Mouse (Mus musculus): ENCODE results near the gene Kpna6.

The Kpna6 gene

GRCm38 (mm10) chr4:129616631-129617030 lies 55.9 kb downstream of the Kpna6 start:
- DNase-seq: no peak

DNA sequence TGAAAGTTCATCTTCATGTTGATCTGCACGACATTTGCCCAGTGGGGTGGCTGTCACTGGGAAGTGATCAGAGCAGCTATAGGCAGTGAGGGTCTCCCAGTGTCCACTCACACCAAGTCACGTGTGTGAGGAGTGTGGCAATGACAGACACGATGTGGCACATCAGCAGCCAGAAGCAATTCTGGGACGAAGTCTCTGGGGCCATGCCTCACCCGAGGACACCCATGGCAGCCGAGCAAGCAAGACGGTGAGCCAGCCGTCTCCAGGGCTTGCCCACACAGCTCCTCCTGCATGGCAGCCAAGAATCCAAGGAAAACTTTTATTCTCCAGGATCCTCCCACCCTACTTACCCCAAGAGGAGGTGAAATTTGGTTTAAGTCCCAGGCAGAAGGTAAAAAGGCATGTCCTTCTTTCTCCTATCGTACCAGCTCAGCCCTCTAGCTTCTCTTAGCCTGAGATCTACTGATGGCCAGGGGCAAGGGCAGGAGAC lies 56.7 kb downstream of the Kpna6 start:
- DNase-seq: no peak

GRCm38 (mm10) chr4:129614093-129614492 lies 58.5 kb downstream of the Kpna6 start, which contains the start of gene Dcdc2b:
Dcdc2b (minus strand) TSS chr4:129614257.
- peak; percentile 65 for DNase-seq

DNA sequence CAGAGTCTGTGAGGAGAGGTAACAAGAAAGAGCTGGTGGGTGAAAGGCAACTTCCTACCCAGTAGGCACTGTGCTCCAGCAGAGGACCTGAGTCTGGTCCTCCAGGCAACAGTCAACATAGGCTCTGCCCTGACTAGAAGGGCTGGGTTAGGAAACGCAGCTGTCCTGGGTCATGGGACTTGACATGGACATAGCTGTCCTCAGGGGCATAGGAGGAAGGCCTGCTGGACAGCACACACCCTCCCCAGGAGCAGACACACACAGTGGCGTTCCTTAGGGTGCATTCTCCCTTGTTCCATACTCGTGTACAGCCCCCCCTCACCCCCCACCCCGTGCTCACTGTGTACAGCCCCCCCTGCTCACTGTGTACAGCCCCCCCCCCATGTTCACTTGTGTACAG lies 62.1 kb downstream of the Kpna6 start:
- DNase-seq: no peak

GRCm38 (mm10) chr4:129610026-129610425 lies 62.5 kb downstream of the Kpna6 start:
- no peak for DNase-seq

GRCm38 (mm10) chr4:129609139-129609631 lies 63.4 kb downstream of the Kpna6 start:
- no peak for DNase-seq

GRCm38 (mm10) chr4:129608426-129609025 lies 64.0 kb downstream of the Kpna6 start:
- peak; percentile 92 for DNase-seq

- DNase-seq: peak; percentile 90
These were observed 72.1 kb downstream of the Kpna6 start, which contains the start of the genes Eif3i and Tmem234 for GRCm38 (mm10) chr4:129600233-129601158. Eif3i (minus strand) TSS chr4:129600648. Tmem234 (plus strand) TSS chr4:129600668.
